Mouse (Mus musculus) WW6 (cell line): Measurements from ENCODE around the gene Mgrn1.

Source experiments
- DNase-seq: peaks from one replicate; pipeline ENCODE4 v3.0.0-alpha.2; 2013; ENCODE audit warnings: low read depth, low spot score

The Mgrn1 gene

DNA sequence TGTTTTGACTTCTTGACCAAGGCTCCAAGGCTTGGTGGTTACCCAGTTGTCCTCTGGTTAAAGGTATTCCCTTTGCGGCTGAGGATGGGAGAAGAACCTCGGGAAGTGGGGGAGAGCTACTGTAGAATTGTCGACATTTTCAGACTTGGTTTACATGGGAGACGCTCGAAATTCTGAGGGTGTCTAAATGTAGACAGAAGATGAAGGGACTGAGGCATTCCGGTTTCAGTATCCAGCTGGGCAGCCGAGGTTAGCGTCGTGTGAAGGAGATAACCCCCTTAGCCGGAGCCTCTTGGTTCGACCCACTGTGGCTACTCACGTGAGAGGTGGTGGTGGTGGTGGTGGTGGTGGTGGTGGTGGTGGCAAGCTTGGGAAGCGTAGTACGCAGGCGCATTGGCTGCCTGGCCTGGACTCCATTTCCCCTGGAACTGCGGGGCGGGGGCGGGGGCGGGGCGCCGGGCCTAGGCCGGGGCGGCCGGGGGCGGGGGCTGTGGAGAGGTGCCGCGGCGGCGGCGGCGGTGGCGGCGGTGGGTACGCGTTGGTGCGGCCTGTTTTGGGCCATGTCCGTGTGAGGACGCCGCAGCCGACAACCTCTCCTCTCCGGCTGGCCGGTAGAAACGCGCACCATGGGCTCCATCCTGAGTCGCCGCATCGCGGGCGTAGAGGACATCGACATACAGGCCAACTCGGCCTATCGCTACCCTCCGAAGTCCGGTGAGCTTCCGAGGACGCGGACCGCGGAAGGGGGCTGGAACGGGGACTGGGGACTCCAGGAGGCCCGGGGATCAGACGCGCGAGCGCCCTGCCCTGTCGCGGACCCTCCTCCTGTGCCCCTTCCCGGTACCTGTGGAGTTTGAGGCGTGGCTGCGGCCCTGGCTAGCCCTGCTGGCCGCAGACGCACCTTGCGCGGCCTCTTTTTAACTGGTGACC is at the start of gene Mgrn1:
TSS of gene Mgrn1 (plus strand) at position 490 of the 930 bp plus-strand sequence.
- DNase-seq: peak; percentile 90

DNA sequence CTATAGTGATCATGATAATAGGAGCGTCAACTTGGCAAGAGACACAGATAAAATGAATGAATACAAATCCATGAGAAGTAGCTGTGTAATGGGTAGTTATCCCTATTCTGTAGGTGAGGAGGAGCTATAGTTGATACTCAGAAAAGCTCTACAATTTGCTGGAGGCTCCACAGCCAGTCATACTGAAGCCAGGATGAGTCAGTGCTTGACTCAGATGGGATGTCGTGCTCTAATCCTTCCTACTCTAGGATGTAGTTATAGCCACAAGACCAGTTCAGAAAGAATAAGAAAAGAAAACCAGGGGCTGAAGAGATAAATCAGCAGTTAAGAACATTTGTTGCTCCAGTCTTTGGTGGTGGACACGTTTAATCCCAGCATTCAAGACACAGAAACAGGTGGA is 48.4 kb upstream of the Mgrn1 start:
- no peak for DNase-seq

DNA sequence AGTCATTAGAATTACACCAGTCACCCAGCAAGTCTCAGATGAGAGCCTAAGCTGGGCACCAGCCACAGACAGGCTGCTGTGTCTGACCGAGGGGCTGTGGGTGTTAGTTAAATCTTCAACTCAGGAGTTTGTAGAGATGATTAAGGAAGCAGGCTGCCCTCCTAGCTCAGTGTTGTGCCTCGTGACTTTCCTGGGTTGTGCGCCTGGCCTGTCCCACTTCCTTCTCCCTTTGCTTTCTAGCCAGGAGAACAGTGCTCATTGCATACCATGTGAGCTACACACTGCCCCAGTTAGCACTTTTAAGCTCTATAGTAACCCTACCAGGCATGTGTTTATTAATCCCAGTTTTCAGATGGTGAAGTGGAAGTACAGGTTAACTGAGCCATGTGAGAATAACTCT is 46.5 kb upstream of the Mgrn1 start:
- DNase-seq: no peak

DNA sequence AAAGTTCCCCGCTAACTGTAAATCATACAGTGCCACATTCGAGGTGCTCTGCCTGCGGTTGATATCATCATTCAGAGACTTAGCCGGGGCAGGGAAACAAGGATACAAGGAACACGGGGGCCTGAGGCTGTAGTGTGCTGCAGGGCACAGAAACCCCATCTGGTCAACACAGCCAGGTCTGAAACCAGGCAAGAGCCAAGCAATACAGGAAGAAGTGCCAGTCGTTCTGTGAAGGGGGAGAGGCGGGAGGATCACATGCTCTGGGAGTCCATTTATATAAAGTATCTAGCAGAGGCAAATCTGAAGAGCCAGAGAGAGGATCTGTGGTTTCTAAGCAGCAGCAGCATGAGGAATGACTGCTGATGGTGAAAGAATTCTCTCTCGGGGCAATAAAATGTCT is 45.8 kb upstream of the Mgrn1 start:
- no peak for DNase-seq

DNA sequence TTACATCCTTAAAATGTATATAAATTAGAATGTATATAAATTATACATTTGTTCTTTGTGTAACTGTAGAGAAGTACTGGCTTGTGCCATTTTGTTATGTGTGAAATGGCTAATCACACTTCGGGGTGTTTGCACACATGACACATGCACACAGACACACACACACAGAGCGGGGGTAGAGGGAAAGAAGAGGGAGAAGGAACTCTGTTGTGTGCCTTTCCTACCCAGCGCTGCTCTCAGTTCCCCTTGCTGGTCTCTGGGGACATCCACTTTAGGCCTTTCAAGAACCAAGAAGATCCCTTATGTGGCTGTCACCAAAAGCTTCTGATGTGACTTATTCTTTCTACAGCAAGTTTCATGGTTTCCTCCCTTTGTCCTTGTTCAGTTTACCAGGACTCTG is 39.0 kb upstream of the Mgrn1 start:
- no peak for DNase-seq

DNA sequence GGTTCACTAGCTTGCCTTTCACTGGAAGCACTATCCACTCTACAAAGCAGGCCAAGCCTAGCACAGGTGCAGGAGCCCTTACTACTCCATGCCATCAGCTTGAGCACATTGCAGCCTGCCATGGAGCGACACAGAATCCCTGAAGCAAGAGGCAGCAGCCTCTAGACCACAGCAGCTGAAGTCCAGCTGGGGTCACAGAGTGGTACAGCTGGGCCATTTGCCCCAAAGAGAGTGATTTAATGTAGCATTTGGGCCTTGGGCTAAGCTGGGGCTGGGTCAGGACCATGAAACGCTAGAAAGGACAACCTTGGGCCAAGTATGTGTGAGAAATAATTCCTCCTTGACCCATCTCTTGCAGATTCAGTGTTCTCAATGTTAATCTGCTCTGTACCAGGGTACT is 38.0 kb upstream of the Mgrn1 start:
- DNase-seq: no peak

DNA sequence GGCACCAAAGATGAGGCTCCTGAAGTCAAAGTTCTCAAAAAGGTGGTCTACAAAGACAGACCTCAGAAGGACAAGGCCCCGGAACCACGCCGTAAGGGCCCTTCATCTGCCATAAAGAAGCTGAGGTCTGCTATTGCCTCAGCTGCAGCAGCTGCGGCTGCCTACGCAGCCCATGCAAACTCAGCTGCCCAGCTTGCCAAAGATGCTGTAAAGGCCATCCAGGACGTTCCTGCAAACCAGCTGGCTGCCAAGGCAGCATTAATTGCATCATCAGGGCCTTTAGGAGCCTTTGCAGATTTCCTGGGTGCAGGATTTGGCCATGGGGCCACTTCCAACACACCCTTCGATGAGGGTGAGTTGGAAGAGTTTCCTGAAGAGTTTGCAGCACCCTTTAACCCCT is 35.7 kb upstream of the Mgrn1 start:
- no peak for DNase-seq

DNA sequence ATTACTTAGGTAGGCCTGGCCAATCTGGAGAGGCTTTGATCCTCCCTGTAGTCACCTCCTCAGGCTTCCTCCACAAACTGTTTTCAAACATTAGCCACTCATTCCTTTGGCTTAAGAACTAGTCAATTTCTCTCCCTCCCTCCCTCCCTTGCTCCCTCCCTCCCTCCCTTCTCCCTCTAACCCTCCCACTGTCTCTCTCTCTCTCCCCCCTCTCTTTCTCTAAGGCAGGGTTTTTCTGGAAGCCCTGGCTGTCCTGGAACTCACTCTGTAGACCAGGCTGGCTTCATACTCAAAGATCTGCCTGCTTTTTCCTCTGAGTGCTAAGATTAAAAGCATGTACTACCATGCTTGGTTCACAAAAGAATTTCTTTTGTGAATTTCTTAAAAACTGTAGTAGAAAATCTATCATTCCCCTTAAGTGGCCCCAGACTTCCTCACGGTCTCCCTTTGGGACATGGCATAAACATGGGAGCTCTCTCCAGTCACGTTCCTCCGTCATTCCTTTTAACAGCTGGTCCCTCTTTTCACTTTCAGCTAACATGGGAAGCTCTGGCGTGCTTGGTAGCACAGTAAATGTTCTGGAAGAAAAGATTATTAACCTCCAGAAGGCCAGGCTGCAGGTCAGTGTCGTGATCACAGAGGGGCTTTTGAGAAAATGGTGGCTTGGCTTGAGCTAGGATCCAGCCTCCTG is 35.0 kb upstream of the Mgrn1 start:
- no peak for DNase-seq

DNA sequence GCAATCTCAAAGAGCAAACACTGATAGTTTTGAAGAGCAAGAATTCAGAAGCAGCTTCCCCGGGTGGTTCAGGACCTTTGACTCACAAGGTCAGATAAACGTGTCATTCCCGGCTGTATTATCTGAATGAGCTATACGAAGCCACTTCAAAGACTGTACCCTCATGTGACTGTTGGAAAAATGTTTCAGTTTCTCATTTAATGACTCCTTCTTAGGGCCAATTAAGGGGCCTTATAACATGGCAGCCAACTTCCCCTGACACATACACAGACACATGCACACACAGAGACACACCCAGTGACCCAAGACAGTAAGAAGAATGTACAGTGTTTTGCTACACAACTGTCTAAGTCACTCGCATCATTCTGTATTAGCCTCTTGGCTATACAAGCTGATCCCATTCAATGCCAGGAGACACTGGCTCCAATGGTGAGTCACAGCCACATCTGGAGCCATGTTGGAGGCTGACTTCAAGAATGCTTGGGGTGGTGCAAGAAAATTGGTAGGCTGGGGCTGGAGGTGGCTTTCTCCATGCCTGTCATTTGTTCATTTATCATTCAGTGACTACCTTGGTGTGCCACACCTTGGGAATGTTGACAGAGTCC is 30.9 kb upstream of the Mgrn1 start:
- DNase-seq: no peak

DNA sequence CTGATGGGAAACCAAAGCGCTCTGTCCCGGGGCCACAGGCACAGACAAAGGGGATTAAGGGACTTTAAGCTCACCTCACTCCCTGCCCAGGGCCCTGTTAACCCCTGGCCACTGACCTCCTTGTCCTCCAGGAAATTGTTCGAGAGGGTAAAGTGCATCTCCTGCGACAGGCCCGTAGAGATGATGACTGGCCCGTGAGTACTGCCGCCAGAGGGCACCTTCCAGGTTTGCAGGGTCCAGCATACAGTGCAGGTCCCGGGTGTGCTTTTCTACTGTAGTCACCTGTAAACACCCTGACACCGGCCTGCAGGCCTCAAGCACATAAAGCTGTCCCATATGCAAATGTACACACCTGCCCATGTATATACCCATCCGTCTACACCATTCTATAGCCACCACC is 24.7 kb upstream of the Mgrn1 start:
- DNase-seq: no peak

DNA sequence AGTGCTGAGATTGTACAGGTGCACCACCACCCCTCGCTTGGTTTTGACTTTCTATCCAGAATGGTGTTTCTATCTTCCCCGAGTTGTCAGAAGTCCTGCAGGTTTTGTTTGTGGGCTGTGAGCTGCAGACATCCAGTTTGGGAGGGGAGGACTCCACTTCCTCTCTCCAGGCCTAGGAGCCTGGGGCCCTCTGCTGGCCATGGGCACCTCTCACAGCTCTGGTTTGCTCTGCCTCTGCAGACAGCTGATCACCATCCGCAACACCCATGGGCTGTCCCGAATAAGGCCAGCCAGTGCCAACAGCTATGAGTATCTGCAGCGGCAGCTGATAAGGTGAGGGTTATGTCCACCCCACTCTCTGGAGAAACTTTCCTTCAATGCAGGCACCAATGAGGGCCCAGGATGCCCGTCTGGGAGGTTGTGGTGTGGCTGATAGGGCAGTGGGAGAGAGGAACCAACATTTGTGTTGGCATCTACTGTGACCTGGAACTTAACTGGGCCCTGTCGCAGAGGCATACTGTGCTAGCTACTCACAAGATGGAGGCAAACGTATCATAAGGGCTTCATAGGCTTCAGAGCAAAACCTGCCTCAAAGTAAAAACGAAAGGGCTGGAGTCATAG is 23.1 kb upstream of the Mgrn1 start:
- no peak for DNase-seq

DNA sequence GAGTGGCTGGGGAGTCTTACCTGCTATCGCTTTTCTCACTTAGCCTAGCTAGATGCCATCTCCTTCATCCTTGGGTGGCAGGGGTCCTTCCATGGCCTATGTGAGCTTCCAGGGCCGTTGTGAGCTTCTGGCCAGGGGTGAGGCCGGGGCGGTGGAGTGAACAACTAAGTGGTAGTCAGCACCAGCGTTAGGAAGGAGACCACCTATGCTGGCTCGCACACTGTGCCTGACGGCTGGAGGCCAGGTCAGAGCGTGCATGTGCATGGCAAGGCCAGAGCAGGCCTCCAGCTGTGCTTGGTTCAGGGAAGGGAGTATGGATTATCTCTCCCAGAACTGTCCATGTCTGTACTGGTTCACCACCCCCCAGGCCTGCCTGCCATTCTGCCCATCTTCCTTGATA is 22.3 kb upstream of the Mgrn1 start:
- DNase-seq: no peak

DNA sequence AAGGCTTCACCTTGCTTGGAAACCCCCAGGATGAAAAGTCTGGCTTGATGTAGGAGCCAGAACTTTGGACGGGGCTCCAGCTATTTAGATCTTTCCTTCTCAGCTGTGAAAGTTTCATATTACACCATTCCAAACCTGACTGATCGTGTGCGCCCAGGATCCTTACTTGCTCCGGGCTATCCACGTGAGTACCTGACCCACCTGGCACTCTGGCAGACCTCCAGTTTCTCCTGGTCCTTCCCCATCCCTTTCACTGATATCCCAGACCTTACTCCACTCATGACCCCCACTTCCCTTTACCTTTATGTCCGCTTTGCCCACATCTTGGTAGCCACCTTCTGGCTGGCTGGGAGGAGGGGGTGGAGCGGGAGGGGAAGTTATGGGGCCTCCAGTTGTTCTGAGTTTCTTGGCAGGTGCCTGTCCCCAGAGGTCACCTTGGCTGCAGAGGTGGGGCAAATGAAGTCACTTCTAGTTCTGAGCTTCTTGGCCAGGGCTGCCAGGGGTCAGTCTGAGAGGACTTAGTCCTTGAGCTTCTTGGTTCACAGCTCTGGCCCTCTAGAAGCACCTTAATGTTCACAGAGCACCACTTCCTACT is 19.9 kb upstream of the Mgrn1 start:
- DNase-seq: no peak

DNA sequence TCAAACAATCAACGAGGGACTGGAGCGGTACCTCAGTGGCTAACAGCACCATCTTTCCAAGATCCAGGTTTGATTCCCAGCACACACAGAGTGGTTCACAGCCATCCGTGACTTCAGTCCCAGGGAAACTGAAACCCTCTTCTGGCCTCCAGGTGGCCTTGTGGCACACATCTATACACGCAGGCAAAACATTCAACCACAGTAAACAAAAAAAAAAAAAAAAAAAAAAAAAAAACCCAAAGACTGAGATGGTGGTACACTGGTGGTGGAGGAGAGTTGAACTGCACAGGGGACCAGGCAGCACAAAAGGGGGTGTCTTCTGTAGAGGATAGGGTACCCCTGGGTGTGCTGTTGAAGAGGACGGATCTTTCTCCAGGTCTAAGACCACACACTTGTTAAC is 15.6 kb upstream of the Mgrn1 start:
- no peak for DNase-seq

DNA sequence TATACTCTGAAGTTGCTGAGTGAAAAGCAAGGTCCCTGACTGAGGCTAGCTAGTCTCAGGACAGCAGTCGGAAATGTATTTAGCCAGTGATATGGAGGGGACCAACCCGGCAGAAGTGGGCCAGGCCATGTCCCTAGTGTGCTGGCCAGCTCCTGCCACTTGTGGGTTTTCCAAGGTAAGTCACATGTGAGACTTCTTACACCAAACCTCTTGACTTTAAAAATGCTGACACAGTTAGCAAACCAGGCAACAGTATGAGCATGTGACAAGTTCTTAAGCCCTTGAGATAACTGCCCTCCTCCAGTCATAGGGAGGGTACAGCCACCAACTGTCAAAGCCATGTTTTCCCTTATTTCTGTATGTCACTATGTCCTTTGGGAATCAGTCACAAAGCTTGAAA is 14.1 kb upstream of the Mgrn1 start:
- no peak for DNase-seq

DNA sequence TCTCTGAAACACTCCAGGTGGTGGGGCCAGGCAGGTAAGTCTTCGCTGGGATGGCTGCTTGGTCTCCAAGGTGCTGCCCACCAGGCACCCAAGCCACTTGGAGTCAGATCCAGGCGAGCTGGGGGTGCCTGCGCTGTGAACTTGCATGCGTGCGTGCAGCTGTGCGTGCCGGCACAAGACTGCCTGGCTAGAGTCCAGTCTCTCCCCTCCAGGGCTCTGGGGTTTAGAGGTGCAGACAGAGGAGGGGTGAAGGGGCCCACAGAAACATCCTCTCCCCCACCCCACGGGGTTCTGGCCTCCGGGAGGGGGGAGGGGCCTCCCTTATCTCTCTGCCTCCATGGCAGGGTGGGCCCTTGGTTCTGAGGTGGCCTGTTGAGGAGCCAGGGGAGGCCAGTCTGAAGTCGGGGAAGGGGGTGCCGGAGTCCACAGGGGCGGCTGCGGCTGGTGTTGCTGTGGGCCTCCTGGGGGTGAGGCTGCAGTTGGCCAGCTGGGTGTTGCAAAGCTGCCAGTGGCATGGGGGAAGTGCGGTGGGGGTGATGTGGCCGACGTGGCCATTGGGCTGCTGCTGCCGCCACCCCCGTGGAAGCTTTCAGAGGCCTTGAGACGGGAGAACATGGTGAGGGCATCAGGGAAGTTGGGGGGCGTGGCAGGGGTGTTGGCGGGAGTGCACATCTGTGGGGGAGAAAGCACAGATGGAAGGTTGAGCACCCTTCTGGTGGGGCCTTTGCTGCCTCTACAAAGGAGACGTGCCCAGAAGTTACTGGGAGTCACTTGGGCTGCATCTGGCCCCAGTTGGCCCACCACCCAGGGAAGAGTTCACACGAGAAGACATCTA is 10.6 kb upstream of the Mgrn1 start:
- no peak for DNase-seq

DNA sequence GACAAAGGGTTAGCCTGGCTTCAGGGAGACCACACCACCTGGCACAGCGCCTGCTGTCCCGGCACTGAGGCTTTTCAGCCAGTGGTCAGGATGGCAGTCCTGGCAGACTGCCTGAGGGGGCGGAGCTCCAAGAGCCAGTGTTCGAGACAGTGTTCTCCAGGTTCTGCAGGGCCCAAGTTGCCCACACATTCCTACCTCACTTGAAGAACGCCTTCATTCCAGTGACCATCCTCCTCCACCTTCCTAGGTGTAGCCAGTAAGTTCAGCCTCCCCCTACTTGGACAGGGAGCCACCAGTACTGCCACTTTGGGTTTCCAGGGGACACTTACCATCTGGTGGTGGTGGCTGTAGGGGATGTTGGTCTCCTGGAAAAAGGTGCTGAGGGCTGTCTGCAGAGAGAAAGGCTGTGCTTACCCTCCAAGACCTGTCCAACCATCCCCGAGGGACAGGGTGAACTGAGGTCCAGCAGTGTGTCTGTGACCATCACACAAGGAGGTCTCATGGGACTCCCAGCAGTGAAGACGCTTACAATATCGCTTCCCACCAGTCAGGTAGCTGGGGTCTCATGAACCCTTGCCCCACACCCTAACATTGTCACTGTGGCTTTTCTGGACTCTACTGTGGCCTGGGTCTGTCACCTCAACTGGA is 9.9 kb upstream of the Mgrn1 start:
- no peak for DNase-seq

DNA sequence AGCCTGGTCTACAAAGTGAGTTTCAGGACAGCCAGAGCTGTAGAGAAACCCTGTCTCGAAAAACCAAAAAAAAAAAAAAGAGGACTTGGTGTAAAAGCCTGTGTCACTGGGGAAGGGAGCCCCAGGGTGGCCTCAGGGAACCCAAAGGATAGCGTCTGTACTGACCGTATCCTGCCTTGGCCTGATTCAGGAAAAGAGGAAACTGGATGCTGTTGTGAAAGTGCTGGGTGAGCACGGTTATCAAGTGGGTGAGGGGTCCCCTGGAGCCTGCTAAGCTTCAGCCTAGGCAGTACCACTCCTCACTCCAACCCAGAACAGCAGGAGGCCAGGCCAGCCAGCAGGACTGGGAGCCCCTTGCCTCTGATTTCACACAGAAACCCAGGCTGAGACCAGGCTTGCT is 8.9 kb upstream of the Mgrn1 start:
- DNase-seq: no peak

DNA sequence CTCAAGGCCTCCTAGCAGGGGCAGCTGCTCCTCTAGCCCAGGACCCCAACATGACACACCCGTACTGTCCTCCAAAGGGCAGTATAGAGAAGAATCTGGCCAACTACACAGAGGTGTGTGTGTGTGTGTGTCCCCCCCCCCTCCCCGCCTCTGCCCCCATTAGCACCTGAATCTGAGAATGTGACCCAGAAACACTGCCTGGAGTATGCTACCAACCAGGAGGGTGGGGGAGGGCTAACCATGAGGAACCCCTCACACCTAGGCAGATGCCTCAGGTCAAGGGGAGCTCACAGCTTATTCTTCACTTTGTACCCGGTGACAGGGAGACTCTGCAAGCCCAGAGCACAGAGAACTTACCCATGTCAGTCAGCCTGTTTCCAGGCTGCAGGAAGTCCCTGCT is 8.3 kb upstream of the Mgrn1 start:
- no peak for DNase-seq

DNA sequence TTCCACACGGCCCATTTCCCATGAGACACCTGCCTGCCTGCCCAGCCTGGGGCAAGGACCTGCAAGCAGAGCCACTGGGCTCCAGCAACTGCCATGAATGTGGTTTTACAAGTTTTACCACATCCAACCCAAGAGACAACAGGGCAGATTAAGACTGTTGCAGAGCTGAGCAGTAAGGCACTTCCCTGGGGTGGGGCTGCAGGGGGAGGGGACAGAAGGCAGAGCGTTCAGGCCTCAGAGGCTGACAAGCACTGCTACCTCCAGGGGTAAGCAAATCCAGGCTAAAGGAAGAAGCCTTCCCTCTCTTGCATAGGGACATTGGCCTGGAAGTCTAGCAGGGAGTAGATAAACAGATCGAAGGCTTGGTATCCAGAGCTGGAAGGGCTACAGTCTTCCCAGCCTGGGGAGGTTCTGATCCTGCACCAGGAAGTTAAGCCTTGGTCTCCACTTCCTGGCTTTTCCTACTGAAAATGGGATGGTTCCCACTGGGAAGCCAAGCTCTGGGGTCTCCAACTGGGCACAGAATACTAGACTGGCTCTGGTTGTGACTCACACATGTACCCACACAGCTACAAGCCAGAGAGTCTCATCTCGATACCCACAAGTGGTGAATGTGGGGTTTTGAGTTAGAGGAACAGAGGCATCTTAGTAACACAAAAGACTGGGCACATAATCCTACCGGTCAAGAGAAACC is 7.7 kb upstream of the Mgrn1 start:
- DNase-seq: no peak
